Mouse (Mus musculus) kidney, adult 11 months (tissue): ENCODE data around the gene Rasgef1b.

Source experiments
- DNase-seq: peaks from one replicate; pipeline ENCODE4 v3.0.0; 2022

Gene Rasgef1b

DNA sequence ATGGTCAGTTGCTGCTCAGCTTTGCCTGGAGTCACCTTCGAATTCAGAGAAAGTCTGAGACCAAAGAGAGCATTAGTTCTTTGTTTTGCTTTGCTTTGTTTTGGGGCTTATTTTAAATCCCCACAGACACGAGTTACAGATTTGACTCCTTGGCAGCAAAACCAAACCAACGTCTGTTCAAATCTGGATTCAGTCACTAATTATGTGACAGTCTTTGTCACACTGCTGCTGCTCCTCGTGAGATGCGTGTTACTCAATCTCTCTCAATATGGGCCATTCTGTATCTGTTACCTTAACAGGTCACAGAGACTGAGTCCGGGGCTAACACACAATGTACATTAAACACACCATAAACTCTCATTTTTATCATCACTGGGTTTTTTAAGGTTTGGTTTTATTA, 288.8 kb downstream of the Rasgef1b start:
- no peak for DNase-seq

DNA sequence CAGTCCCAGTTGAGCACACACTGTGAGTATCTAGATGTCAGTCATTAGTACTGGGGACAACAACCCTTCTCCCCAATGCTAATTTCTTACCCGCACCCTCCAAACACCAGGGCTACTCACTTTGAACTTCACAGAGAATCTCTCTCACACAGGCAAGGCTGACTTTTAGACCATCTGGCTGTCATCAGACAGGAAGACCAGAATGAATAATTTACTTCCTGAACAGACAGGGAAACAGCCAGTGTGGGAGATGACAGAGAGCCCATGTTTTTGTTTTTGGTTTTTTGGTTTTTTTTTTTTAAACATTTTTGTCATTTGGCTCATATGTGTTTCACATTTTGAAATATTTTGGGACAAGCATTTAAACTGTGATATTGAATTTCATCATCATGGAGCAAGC, 290.3 kb downstream of the Rasgef1b start:
- DNase-seq: no peak

DNA sequence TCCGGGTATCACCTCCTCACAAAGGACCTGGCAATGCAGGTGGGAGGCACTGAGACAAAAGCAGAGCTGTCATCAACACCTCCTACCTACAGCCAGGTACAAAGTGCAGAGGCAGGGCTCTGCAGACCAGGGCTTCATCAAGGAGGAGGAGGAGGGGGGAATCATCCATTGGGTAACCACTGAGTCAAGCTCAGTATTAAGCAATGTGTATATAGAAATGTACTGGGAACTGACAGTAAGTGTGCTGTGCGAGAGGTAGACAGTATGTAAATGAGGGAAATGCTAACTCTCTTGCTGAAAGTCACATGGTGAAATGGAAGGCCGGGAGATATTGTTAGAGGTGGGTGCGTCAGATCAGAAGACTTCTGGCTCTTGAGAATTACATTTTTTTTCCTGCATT, 294.6 kb downstream of the Rasgef1b start:
- no peak for DNase-seq

DNA sequence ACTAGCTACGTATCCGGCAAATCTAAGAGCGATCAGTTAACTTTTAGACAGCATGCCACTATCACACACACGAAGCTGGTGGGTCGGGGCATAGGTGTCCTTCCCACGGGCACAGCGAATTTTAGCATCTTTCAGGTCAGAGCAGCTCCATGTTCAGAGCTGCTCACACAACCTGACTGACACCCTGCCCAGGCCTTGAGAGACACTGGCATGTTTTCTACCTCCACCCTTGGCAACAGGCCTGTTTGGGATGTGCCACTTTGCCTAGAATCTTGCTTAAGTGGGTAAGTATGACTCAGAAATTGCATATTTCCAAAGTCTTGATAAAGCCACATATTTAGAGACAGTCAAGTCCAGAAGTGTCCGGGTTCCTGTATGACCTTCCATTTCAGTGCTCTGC, 296.4 kb downstream of the Rasgef1b start:
- DNase-seq: no peak

DNA sequence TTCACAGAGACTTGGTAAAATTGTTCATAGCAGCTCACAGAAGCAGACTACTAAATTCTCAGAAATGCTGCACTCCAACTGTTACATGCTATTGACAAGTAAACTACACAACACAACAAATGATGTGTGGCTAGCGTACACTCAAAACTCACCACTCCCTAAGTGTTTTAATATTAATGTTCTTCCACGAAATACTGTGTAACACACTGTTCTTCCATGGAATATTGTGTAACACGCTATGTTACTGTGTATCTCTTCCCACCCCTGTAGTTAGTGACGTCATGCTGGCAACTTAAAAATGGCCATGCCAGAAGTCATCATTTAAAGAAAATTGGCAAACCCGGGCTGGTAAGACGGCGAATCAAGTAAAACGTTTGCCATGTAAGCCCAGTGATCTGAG, 299.6 kb downstream of the Rasgef1b start:
- no peak for DNase-seq

DNA sequence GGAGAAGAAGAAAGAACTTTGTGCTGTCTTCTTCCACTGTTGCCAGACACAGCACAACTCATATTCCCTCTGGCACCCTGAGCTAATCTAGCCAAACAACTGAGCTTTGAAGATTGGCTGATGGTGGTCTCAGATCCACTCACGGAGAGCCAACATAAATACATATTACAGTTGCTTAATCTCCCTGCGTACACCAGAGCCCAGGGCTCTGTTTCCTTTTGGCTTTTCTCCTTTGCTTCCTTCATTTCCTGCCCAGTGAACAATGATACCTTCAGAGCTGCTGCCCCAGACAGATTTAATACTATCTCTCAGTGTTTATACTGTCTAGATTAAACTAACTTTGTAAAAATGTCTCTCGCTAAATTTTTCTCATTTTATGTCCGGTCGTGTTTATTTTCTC, 300.2 kb downstream of the Rasgef1b start:
- no peak for DNase-seq

DNA sequence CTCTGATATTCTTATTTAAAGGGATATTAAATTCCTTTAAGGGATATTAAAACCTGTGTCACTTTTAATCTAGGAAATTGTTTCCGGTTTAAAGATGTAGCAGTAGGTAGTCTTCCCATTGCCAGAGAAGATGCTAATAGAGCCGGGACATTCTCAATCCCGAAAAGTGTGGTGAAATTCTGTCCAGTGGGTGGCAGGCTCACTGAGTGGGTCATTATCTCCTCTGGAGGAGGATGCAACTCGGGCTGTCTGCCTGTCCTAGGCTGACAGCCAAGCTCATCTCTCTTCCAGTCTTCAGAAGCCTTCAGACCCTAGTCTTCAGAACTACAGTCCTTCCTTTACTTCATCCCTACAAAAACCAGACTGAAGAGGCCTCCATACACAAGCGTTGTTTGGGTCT, 305.6 kb downstream of the Rasgef1b start:
- no peak for DNase-seq

DNA sequence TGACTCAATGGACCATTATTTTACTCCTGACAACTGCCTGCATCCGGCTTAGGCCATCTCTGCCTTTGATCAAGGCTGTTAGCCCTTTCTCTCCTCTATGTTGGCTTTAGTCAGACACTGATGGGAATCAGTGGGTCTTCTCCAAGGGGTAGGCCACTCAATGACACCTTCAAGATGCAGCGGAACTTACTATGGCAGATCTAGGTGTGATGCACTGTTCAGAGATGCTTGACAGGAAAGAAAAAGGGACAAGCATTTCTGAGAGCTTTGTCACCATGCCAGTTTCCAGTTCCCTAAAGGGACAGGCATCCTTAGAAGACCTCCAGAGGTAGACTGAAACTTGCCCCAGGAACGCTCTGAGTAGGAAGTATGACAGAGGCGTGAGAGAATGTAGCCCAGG, 306.0 kb downstream of the Rasgef1b start:
- DNase-seq: no peak

DNA sequence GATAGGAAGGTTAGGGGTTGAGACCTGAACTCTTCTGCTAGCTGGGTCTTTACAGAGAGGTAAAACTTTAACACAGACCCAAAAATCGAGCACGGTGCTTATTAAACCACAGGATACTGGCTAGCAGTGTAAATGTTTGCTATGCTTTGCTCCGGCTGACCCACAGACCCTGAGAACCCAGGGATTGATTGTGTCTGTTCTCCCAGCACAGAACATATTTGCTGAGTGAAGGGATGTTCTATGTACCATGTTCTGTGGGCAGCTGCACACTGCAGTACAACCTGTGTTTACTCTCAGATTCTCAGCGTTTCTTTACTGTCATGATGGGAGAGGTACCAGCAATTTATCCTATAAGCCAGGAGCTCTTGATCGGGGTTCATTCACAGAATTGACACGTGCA, 306.8 kb downstream of the Rasgef1b start:
- no peak for DNase-seq

DNA sequence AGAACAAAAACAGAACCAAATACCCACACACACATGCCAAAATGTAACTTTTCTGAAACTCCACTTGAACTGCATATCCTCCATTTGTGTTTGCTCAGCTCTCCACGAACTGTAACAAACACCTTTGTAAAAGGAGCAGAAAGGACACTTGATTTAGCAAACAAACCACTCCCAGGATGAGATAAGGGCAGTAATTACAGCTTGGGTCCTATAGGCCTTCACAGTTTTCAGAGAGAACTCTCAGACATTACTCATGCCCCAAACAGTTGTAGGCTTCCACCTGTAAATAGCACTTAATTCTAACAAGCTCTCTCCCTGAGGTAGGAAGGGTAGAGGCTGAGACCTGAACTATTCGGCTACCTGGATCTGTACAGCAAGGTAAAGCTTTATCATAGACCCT, 309.0 kb downstream of the Rasgef1b start:
- DNase-seq: no peak

DNA sequence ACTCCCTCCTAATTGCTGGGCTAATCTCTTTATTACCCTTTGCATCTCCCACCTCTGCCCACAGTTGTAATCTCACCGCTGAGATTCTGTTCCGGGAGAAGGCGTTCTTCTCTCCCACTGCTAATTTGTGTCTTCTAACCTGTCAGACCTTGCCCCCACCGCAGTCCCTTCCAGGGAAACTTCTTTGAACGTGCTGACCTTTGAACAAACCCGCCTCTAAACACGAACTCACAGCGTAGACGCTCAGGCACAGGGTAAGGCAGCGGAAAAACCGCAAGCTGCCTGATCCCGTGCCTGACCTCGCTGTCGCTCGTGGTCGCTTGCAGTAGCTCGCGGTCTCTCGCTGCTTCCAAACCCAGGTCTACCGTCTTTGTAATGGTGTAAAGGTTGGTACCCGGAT, 312.0 kb downstream of the Rasgef1b start:
- DNase-seq: peak; percentile 56

DNA sequence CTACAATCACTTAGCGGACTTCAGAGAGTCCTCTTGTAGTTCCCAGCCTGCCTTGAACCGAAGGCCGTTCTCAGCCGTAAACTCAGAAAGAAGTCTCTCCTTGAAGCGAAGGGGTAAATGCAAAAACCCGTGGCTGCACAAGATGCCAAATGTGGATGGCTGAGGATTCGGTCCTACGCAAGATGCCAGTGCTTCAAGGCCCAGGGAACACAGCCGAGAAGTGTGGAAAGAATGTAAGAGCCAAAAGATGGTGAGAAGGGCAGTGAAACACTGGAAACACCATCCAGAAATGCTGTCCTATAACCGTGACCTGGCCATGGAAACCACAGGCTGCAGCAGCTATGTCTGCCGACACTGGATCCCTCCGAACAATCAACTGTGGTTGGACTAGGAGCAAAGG, 313.2 kb downstream of the Rasgef1b start:
- no peak for DNase-seq

DNA sequence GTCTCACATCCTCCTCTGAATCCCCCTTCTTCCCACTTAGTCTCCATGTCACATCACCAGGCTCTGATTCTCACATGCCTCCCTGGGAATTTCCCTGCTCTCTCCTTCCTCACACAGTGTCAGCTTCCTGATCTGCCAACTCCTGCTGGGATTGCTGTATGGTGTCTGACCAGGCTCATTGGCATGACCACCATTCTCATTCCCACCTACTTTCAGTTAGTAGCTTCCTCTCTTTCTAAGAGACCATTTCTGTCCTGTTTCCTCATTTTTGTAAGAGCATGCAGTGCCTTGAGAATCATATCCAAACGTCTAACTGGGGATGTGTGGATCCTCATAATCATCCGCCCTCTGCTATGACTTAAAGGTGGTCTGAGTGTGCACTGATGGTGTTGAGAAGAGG, 313.8 kb downstream of the Rasgef1b start:
- DNase-seq: no peak

DNA sequence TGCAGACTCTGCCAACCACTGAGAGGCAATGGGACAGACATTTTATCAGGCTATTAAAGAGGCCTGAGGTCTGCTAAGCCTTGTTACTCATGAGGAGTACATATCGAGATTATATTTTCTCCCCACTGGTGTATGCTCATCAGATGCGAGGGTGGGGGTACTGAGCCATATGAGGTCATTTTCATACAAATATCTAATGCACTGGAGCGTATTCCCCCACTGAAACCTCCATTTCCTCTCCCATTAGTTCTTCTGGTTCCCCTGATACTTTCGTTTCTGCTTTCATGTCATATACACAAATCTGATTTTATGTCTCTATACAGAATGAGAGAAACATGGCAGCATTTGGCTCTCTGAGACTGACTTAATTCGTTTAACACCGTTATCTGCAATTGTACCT, 314.6 kb downstream of the Rasgef1b start:
- DNase-seq: no peak

DNA sequence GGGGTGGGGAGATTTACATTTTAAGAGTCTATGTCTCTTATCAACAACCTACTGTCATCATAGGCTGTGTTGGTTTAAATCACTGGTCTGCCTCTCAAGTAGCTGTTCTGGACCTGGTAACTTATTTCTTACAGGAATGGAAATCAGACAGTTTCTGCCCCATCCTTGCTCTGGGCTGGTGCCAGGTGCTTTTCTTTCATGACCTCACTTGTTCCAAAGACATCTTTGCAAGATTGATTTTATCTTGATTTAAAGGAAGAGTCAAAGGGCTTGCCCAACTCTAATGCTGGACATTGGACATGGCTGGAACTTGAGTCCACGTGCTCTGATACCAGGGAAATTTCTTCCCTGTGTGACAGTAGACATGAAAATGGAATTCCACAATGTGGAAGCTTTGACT, 315.0 kb downstream of the Rasgef1b start:
- no peak for DNase-seq

DNA sequence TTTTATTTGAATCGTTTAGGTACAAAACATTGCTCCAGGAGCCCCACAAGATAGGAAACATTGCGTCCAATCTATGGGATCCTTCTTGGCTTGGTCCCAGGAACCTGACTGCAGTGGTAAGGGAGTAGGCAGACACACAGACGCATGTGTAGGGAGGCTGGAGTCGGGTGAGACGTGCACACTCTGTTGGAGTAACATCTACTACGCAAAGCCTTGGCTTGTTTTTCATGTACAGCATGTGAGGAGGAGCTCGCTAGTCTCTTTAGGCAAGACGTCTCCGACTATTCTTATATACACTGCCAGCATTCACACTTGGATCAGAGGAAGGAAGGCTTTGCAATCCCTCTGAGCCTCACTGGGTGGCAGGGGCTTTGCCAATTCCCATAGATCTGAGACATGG, 315.5 kb downstream of the Rasgef1b start:
- DNase-seq: no peak

DNA sequence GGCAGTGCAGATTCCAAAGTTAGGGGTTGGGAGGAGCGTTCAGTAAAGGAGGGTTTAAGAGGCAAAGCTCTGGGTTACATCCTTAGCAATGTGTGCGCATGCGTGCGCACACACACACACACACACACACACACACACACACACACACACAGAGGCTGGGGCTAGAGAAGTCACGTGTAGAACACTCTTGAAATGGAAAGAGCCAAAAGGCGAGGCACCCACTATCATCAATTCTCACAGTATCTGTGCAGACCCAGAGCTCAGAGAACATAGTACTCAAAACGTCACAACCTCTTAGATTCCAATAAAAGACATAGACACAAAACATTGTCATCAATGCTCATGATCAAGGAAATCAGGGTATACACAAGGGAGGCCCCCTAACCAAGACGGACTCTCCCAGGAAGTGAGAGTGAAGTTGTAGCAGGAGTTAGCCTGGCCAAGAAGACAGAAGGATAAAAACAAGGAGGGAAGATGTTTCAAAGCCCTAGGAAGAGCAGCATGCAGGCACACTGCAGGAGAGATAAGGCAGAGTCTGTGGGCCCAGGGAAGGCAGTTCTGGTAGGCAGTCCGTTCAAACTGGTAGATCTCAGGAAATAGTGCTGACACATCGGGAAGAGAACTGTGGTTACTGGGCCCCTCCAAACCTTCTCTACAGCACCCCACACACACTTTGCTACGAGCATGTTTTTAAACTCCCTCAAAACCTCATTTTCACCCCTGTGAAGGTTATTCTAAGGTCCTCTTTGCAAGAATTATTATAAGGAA, 324.3 kb downstream of the Rasgef1b start:
- no peak for DNase-seq

DNA sequence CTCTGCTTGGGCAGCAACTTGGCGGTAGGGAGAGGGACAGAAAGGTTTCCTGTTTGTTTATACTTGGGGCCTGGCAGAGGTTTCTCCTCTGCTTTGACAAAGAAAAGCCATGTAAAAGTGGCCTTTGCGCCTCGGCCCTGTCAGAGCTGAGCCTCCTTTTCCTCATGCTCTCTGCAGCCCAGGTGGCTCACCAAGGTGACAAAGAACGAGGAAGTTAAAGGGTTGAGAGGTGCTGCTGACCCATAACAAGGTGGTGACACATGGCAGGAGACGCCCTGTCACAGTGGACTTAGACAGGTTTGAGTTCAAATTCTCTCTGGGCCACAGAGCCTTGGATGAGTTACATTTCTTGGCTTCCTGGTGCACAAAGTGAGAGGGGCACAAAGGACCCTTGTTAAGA, 325.5 kb downstream of the Rasgef1b start:
- DNase-seq: no peak

DNA sequence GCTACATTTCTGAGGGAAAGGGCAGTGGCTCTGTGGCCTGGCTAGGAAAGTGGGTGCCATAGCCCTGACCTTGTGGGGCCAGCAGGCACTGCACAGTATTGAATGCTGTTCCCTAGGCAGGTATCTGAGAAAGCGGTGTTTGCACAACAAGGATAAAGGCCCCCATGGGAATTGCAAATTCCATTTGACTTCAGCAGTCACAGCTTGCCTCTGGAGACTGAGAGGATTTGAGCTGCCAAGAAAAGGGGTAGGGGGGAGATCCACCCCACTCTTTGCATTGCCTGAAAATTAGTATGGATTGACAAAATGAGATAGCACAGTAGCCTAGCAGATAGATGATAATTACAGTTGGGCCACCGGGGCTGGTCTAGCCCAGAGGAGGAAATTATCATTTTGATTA, 326.1 kb downstream of the Rasgef1b start:
- no peak for DNase-seq

DNA sequence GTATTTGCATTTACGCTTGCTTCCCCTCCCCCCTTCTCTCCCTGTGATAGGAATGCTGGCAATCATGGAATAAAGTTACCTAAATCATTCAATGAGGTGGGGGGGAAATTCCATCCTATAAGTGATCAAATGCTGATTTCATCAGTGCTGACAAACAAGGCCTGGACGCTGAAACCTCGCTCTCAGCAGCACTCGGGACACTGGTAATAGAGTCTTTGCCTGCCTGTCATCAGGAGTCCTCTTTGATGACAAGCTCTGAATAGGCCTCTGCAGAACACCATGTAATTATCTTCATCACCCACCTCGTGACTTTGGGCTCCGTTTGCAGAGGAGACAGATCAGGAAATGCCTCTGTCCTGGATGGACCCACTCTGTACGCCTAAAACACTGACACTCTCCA, 326.6 kb downstream of the Rasgef1b start:
- DNase-seq: no peak

DNA sequence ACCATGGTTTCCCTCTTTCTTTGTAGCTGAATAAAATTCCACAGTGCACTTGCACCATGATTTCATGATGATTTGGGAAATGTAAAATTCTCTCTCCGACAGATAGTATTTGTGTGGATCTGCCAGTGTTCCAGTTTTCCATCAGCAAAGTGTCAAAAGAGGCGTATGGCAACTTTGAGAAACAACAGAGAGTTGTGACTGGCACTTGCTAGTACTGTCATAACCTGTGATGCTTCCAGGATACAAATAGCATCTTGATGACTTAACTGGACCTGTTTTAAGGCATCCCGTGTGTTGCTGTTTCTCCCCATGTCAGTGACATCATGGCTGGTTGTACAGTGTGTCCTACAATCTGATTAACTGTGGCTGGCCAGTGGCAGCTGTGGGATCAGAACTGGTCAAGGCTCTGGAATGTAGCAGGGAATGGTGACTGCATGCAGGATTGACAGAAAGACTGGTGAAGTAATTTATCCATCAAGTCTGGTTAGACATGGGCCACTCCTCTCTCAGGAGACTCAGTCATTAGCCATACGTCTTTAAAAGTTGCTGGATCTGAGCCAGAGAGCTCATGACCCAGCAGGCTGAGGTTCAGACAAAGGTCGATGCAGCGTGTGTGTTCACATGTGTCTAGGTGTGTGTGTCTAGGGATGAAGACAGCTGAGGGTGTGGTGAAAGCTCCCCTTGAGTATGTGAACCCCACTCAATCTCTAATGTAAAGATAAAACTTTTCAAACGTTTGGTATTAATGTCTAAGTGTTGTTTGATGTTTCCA, 328.8 kb downstream of the Rasgef1b start:
- DNase-seq: no peak

DNA sequence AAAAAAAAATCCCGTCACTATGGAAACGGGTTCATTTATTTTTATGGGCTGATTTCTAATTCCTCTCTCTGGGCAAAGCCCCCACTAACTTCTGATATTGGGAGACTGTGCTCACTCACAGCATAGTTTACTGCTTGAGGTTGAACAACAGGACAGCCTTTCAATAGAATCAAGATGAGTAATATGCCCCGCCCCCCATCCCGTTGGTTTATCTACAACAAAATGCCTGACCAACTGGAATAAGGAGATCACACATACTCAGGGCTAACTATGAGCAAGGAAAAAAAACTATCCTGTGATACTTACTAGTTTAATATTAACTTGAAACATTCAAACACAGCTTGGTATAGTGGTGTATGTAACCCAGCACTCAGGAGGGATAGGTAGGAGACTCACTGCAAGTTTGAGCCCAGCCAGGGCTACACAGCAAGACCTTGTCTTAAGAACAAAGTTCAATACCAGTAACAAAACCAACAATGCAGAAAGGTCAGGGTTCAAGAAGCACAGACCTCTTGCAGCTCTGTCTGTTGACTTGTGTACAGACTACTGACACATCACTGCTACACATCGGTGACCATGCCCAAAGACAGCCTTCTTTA, 330.3 kb downstream of the Rasgef1b start:
- DNase-seq: peak; percentile 69

DNA sequence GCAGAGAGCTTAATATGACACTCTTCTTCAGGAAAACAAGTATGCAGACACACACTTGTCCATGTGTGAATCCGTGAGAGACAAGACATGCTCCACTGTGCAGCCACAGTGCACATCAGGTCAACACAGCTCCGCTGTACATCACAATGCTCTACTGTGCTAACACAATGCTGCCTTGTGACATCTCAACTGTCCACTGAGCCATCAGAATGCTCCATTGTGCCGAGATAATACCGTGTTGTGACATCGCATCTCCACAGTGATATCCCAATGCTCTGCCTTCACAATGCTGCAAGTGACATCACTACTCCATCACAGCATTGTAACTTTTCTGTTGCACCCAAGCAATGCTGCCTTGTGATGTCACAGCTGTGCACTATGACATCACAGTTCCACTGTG, 334.3 kb downstream of the Rasgef1b start:
- no peak for DNase-seq

DNA sequence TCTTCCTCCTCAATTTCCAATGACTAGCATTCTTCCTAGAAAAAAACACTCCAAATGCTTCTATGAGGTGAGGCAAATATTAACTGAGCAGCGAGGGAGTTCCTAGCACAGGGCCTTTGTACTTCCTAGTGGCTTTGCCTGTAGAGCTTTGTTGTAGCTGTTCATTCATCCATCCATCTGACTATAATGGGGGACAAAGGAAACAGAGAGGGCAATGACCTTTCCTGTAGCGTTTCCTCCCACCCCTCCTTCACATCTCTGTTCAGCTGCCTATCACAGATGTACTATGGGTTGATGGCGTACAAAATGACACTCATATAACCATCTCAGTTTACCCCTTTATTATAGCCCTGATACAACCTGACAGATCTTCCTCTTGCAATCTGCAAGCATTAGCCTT, 337.3 kb downstream of the Rasgef1b start:
- no peak for DNase-seq
